Mouse (Mus musculus): ENCODE results near the gene Actr1a. TPM values are rescaled to one million over a fixed set of nuclear protein-coding genes. Genes with fewer than 3 reads are reported as not detected.

Actr1a gene
- polyA plus RNA-seq, 1 experiment from 2014 or later, result 338 TPM

DNA sequence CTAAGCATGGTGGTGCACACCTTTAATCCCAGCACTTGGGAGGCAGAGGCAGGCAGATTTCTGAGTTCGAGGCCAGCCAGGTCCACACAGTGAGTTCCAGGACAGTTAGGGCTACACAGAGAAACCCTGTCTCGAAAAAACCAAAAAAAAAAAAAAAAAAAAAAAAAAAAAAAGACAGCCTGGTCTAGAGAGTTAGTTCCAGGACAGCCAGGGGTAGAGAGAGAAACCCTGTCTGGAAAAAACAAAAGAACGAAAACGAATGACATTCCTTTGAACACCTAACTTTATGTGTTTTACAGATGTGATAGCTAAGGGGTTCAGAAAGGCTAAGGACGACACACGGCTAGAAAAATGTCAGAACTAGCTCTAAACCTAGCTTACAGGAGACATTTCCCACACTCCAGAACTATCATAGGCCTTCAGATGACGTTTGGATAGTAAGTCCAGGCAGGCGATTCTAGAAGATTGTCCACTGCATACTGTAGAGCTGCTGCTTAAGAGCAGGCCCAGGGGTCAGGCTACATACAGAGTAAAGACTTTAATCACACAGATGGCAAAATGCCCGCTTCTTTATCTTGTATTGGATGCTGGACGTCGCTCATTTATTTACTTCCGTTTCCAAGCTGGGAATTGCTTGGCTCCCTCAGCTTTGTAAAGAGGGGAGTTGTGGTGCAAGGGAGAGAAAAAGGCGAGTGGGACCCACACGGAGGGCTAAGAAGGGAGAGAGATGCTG lies 47.4 kb downstream of the Actr1a start:
- ATAC-seq (ENCODE audit: low FRiP score, low read depth), result no peak
- Histone ChIP-seq H3K4me1 (replicated peaks) (peaks cover 26% of the 10 kb centered on the region), H3K36me3 (no peaks in the 10 kb centered on the region), H3K4me2 (peak overlapping the region; percentile 75), H3K27me3 (no peaks in the 10 kb centered on the region; the same call in 1 of the 2 replicates), H3K4me3 (peak overlapping the region; percentile 58), H3K9ac (peak overlapping the region; percentile 81), H3K9me3 (no peaks in the 10 kb centered on the region), H3K27ac (replicated peaks) (peak overlapping the region; percentile 94)
- 28% methylated on average over 14 of the region's 14 CpGs for WGBS

DNA sequence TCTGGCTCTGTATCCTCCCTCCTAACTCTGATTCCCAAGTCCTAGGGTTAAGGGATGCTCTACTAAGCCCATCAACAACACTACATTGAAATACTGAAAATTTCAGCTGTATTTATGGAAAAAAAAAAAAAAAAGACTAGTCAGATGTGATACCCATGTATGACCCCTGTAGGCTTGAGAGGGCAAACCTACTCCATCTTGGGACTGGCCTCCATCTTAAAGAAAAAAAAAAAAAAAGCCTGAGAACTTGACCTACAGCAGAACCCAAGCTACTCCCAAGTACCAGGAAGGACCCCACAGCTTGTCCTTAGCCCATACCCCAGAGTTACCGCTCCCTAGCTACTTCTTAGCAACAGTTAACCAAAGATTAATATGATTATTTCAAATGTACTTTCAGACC lies 48.4 kb downstream of the Actr1a start:
- H3K4me2 ChIP-seq, result no peak overlapping the region
- H3K4me1 ChIP-seq (replicated peaks), result peaks cover 26% of the 10 kb centered on the region
- H3K4me3 ChIP-seq, result no peak overlapping the region
- 97% methylated on average over 1 of the region's 1 CpGs for WGBS
- no peaks in the 10 kb centered on the region for H3K9me3 ChIP-seq
- no peak overlapping the region for H3K27ac ChIP-seq (replicated peaks)
- H3K9ac ChIP-seq, result no peak overlapping the region
- no peaks in the 10 kb centered on the region; the same call in 1 of the 2 replicates for H3K27me3 ChIP-seq
- no peak for ATAC-seq (ENCODE audit: low FRiP score, low read depth)
- no peaks in the 10 kb centered on the region for H3K36me3 ChIP-seq

DNA sequence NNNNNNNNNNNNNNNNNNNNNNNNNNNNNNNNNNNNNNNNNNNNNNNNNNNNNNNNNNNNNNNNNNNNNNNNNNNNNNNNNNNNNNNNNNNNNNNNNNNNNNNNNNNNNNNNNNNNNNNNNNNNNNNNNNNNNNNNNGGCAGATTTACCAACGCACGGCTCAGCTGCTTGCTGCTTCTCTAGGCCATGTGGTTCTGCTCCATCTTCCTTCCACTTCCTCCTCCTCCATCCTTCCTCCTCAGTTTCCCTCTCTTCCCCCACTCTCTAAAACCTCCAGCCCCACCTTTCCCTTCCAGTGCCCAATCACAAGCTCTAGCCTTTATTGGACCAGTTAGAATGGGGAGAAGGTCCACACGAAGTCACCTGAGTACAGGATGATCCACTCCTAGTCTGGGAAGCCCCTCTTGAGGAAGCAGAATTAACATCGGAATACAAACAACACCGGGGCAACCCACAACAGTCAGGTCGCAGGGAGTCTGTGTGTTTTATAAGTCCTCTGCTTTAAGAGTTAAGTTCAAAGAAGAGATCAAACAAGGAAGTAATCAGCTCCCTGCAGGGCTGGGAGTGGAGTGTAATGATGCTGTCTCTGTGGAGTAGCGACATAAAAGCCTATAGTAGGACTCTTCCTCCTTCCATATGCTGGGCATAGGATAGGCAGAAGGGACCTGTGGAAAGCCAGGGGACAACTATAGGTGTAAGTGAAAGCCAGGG lies 50.7 kb downstream of the Actr1a start:
- no peaks in the 10 kb centered on the region for H3K36me3 ChIP-seq
- H3K27me3 ChIP-seq, result no peaks in the 10 kb centered on the region
- no peak for ATAC-seq (ENCODE audit: low FRiP score, low read depth)
- no peak overlapping the region for H3K9ac ChIP-seq
- H3K4me1 ChIP-seq (replicated peaks), result peaks cover 19% of the 10 kb centered on the region
- WGBS, result 31% methylated on average over 7 of the region's 7 CpGs
- H3K27ac ChIP-seq (replicated peaks), result no peak overlapping the region
- H3K9me3 ChIP-seq, result no peaks in the 10 kb centered on the region
- no peak overlapping the region for H3K4me2 ChIP-seq
- no peak overlapping the region for H3K4me3 ChIP-seq

DNA sequence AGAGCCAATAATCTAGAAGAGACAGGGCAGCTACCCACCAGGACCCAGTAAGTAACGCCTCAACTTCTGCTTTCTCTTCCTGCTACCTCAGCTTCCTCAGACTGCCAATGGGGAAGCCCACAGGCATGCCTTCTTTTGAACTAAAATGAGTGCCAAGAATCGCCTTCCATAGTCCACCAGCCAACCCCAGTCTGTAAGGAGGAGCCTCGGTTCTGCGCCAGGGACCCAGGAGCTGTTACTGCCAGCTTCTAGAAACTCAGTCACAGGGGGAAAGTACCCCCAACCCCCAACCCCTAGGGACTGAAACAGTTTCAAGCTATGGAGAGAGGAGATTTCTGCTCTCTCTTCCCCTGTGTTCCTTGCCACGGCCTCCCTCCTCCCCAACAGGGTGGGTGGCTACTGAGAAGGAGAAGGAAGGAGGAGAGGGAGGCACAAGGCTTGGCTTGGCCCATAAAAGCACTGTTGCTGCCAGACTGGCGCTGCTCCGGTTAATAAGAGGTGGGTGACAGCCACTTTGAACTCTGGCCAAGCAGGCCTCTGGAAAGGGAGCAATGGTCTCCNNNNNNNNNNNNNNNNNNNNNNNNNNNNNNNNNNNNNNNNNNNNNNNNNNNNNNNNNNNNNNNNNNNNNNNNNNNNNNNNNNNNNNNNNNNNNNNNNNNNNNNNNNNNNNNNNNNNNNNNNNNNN lies 56.1 kb downstream of the Actr1a start:
- no peaks in the 10 kb centered on the region for H3K36me3 ChIP-seq
- peak overlapping the region; percentile 43; the same call in 1 of the 2 replicates for H3K9ac ChIP-seq
- peaks cover 30% of the 10 kb centered on the region for H3K4me1 ChIP-seq (replicated peaks)
- ATAC-seq (ENCODE audit: low FRiP score, low read depth), result peak; percentile 20; the same call in 1 of the 2 replicates
- WGBS, result 53% methylated on average over 7 of the region's 7 CpGs
- peak overlapping the region; percentile 81 for H3K4me2 ChIP-seq
- no peaks in the 10 kb centered on the region for H3K9me3 ChIP-seq
- H3K4me3 ChIP-seq, result peak overlapping the region; percentile 76; the same call in 1 of the 2 replicates
- peak overlapping the region; percentile 77 for H3K27ac ChIP-seq (replicated peaks)
- no peaks in the 10 kb centered on the region for H3K27me3 ChIP-seq

- peaks cover 30% of the 10 kb centered on the region for H3K4me1 ChIP-seq (replicated peaks)
- ATAC-seq (ENCODE audit: low FRiP score, low read depth), result no peak
- peak overlapping the region; percentile 43 for H3K9ac ChIP-seq
- peak overlapping the region; percentile 81 for H3K4me2 ChIP-seq
- no peaks in the 10 kb centered on the region for H3K36me3 ChIP-seq
- peak overlapping the region; percentile 76 for H3K4me3 ChIP-seq
- no peaks in the 10 kb centered on the region for H3K27me3 ChIP-seq
- H3K9me3 ChIP-seq, result no peaks in the 10 kb centered on the region
- WGBS, result 52% methylated on average over 6 of the region's 6 CpGs
- H3K27ac ChIP-seq (replicated peaks), result peak overlapping the region; percentile 77
Measured at GRCm38 (mm10) chr19:46338942-46339286, 56.6 kb downstream of the Actr1a start.

GRCm38 (mm10) chr19:46338331-46338936 lies 57.1 kb downstream of the Actr1a start, which contains the start of gene Cuedc2:
Gene Cuedc2, minus strand, starts transcription at chr19:46338702.
- H3K4me3 ChIP-seq, result peak within 1 kb of the TSS; percentile 76
- H3K9me3 ChIP-seq, result no peaks in the 10 kb centered on the region
- peaks cover 30% of the 10 kb centered on the region for H3K4me1 ChIP-seq (replicated peaks)
- ATAC-seq (ENCODE audit: low FRiP score, low read depth), result peak; percentile 91
- WGBS, result under 1% methylated on average over 31 of the region's 31 CpGs
- no peaks in the 10 kb centered on the region for H3K36me3 ChIP-seq
- H3K9ac ChIP-seq, result peak within 1 kb of the TSS; percentile 77
- peak within 1 kb of the TSS; percentile 81 for H3K4me2 ChIP-seq
- no peaks in the 10 kb centered on the region for H3K27me3 ChIP-seq
- H3K27ac ChIP-seq (replicated peaks), result peak within 1 kb of the TSS; percentile 85

DNA sequence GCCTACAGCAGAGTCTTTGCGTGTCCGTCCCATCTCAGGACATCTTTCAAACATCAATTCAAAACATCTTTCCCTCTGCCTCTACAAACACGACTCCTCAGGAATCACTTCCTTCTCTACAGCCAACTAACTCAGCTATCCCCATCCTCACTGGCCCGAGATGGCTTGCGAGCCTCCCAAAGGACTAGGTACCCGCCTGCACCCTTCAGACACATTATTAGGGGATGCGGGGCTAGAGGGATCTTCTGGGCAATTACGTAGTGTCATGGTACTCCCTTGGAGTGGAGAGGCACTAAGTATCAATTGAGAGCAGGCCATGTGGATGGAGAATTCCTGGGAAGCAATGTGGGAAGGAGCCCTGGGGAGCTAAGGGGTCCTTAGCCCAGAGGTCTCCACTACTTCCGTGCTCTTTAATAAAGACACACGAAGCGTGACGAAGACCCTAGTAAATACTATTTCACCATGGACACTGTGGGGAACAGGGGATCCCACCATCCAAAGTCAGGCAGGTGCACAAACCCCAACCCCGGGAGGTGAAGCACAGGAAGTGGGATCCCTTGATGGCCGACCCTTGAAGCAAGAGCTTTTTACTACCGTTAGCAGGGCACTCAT lies 57.7 kb downstream of the Actr1a start:
- H3K4me3 ChIP-seq, result peak overlapping the region; percentile 76
- H3K4me1 ChIP-seq (replicated peaks), result peaks cover 33% of the 10 kb centered on the region
- H3K27ac ChIP-seq (replicated peaks), result peak overlapping the region; percentile 85
- 29% methylated on average over 15 of the region's 15 CpGs for WGBS
- H3K27me3 ChIP-seq, result no peaks in the 10 kb centered on the region
- H3K9me3 ChIP-seq, result no peaks in the 10 kb centered on the region
- no peaks in the 10 kb centered on the region for H3K36me3 ChIP-seq
- H3K9ac ChIP-seq, result peak overlapping the region; percentile 77
- peak overlapping the region; percentile 81 for H3K4me2 ChIP-seq
- ATAC-seq (ENCODE audit: low FRiP score, low read depth), result no peak; the same call in 1 of the 2 replicates

GRCm38 (mm10) chr19:46333906-46334305 lies 61.6 kb downstream of the Actr1a start:
- no peak overlapping the region for H3K27ac ChIP-seq (replicated peaks)
- H3K9me3 ChIP-seq, result no peaks in the 10 kb centered on the region
- peaks cover 15% of the 10 kb centered on the region for H3K36me3 ChIP-seq
- H3K4me3 ChIP-seq, result no peak overlapping the region
- no peak overlapping the region for H3K9ac ChIP-seq
- ATAC-seq (ENCODE audit: low FRiP score, low read depth), result no peak
- 89% methylated on average over 3 of the region's 3 CpGs for WGBS
- H3K4me2 ChIP-seq, result no peak overlapping the region
- peaks cover 40% of the 10 kb centered on the region for H3K4me1 ChIP-seq (replicated peaks)
- H3K27me3 ChIP-seq, result no peaks in the 10 kb centered on the region

DNA sequence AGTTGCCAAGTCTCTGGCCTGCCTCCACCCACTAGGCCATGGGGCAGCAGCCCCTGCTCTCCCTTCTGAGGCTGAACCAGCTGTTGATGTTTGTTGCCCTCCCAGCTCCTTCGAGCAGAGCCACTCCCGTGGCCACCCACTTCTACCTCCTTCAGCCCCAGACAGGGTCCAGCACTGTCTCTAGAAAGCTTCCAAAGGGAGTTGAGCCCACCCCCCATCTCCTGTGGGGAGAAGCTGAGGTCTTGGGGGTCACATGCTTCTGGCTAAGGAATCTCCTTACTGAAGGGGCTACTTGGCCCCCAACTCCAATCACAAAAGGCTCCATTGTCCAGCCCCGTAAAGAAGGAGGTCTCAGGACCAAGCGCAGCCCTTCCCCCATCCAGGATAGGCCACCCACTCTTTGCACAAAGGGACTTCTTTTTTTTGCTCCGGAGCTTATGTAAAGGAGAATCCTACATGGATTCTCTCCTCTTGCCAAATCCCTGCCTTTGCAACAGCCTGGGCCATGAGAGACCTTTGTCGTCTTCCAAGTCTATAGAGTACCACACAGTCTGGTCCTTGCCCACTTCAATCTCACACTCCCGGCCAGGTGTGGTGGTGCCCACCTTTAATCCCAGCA lies 62.7 kb downstream of the Actr1a start:
- no peaks in the 10 kb centered on the region for H3K27me3 ChIP-seq
- peaks cover 15% of the 10 kb centered on the region for H3K36me3 ChIP-seq
- peaks cover 38% of the 10 kb centered on the region for H3K4me1 ChIP-seq (replicated peaks)
- H3K9ac ChIP-seq, result no peak overlapping the region
- ATAC-seq (ENCODE audit: low FRiP score, low read depth), result no peak
- no peaks in the 10 kb centered on the region for H3K9me3 ChIP-seq
- WGBS, result 36% methylated on average over 7 of the region's 7 CpGs
- H3K4me2 ChIP-seq, result no peak overlapping the region
- no peak overlapping the region for H3K27ac ChIP-seq (replicated peaks)
- no peak overlapping the region for H3K4me3 ChIP-seq

DNA sequence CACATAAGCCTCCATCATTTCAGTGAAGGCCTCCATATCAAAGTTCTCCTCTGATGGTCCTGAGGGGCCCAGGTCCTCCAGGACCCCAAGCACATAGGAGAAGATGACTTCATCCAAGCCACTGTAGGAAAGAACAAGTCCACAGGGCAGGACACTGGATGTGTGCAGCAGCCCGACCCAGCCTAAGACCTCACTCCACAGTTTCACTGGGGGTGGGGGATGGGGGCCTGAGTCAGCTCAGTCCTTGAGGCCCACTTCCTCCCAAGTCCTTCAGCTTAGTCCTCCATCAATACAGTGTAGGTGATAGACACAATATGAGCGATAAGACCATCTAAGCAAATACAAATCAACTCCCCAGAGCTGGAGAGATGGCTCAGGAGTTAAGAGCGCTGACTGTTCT lies 63.6 kb downstream of the Actr1a start:
- Histone ChIP-seq H3K9ac (no peak overlapping the region), H3K36me3 (peaks cover 15% of the 10 kb centered on the region), H3K4me3 (no peak overlapping the region), H3K4me1 (replicated peaks) (peaks cover 38% of the 10 kb centered on the region), H3K4me2 (no peak overlapping the region), H3K9me3 (no peaks in the 10 kb centered on the region), H3K27me3 (no peaks in the 10 kb centered on the region), H3K27ac (replicated peaks) (no peak overlapping the region)
- 79% methylated on average over 3 of the region's 3 CpGs for WGBS
- ATAC-seq (ENCODE audit: low FRiP score, low read depth), result no peak

GRCm38 (mm10) chr19:46331326-46331725 lies 64.2 kb downstream of the Actr1a start:
- 91% methylated on average over 14 of the region's 14 CpGs for WGBS
- no peak overlapping the region for H3K27ac ChIP-seq (replicated peaks)
- no peaks in the 10 kb centered on the region for H3K9me3 ChIP-seq
- H3K4me2 ChIP-seq, result no peak overlapping the region
- no peak for ATAC-seq (ENCODE audit: low FRiP score, low read depth)
- H3K27me3 ChIP-seq, result no peaks in the 10 kb centered on the region
- no peak overlapping the region for H3K9ac ChIP-seq
- peaks cover 36% of the 10 kb centered on the region for H3K4me1 ChIP-seq (replicated peaks)
- H3K4me3 ChIP-seq, result no peak overlapping the region
- H3K36me3 ChIP-seq, result peaks cover 15% of the 10 kb centered on the region
